Mouse (Mus musculus) thymus, postnatal 0 days (tissue): ENCODE results near the gene Vmn1r53. TPM values are rescaled to one million over a fixed set of nuclear protein-coding genes. Genes with fewer than 3 reads are reported as not detected.
"Not testable (repeated sequence)": the region's sequence is repeated elsewhere in the genome, so short reads cannot be mapped to it uniquely, and the experiment has no call there.

ENCODE experiments used
- DNase-seq: peaks from one replicate; pipeline ENCODE4 v3.0.0-alpha.2; 2015; ENCODE audit warnings: low spot score
- polyA plus RNA-seq: library from polyadenylated mRNA; unstranded; fragments of >200 nt; fragmentation: Nextera tagmentation; extraction: Ambion mirVana; gene quantifications from 2 replicates; pipeline ENCODE4 v1.2.1, GENCODE M21; 2015

Vmn1r53 gene
- not detected in 2 replicates for polyA plus RNA-seq

DNA sequence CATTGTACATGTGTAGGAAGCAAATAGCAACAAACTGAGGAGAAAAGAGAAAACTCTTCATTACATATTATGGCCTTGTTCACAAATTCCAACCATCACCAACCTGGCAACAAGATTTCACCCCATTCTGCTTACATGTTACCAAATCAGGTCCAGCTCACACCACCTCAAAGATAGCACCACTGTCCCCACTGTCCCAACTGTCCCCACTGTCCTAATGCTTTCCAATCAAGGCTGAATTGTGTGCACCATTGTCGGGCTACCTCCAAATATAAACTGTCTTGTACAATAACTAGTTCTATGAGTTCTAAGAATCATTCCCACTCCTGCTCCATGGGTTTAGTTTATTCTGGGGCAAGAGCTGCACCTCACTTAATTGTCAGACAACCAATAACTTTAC is at the start of gene Vmn1r53:
Vmn1r53 (minus strand) TSS at position 101 of the 400 bp plus-strand sequence.
- DNase-seq, result no peak

DNA sequence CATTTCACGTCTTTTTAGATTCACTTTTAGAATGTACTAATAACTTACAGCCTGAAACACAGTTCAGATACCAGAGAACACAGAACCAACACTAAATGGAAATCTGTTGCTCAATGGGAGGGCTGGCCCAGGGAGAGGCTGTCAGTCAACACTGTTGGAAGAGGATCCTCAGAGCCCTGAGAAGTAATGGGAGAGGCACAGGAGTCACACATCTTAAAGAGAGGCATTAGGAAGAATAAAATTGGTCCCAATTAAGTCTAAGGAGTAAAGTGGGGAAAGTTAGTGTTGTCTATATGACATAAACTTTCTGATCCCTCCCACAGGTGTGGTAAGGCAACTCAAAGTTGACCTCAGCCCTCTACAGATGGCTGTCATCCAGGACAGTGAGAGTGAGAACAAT is 21.8 kb upstream of the Vmn1r53 start, which contains the start of gene Vmn1r54:
Vmn1r54 (plus strand) TSS at position 301 of the 400 bp plus-strand sequence.
- DNase-seq, result no peak

DNA sequence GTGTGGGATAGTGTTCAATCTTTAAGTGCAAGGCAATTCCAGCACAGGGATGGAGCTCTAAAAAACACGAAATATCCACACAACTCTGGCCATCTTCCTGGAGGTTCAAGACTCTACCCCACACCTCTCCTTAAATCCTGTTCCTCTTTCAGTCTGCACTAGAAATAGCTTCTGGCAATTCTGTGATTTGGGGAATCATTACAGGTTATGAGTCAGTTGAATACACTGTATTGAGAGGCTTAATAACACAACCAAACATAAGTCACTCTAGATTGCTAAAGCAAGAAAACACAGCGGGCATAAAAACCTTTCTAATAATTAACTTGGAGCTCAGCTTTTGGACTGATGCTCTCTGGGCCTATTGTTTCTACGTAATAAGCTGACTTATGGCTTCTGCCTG is 19.8 kb upstream of the Vmn1r53 start:
- no peak for DNase-seq

DNA sequence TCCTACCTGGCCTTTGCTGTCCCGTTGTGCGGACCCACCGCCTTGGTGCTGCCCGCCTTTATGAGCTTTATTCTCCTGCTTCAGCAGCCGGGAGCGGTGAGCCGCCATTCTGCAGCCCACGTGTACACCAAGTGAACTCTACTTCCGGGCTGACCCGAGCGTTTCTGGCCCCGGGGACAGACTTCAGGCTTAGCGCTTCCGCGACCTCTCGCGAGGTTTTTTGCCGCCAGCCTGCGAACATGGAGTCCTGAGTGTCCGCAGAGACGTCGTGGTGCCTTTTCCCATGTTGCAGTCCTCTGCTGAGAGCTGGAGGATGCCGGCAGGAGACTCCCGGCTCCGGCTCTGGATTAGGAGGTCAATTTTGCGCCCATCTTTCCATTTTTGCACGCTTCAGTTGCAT is 8.4 kb upstream of the Vmn1r53 start:
- no peak for DNase-seq

DNA sequence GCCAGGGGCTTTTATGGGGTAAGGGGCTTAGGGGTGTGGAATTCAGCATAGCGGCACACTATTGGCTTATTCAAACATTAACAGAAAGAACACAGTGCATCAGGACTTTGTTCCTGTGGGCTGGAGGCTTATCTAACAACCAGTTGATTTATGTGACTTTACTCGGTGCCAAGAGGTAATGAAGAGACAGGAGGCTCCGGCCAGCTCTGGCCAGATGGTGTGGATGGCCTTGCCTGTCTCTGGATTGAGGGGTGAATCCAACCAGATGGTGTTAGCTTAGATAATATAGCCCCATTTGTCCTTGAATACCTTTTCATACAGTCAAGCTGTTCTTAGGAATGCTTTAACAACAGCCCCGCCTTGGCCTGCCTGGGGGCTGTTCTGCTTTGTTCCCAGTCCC is 7.9 kb upstream of the Vmn1r53 start:
- DNase-seq, result not testable (repeated sequence)

DNA sequence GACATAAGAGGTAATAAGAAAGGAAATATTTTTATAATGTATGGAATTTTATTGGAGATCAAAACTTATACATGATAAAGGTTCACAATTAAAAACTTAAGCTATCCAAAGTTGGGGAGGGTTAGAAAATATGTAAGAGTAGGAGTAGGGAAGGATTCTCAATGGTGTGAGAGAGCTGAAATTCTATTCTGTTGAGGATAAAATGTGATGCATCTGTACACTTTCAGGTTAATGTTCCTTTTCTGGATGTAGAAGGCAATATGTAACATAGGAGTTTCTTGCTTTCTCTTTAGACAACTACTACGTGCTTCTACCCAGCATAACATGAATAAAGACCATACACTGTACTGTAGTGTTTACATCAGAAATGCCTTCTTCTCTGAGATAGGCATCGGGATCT is 21.7 kb downstream of the Vmn1r53 start, which contains the start of gene V1ra8:
V1ra8 (plus strand) TSS at position 301 of the 400 bp plus-strand sequence.
- not testable (repeated sequence) for DNase-seq

DNA sequence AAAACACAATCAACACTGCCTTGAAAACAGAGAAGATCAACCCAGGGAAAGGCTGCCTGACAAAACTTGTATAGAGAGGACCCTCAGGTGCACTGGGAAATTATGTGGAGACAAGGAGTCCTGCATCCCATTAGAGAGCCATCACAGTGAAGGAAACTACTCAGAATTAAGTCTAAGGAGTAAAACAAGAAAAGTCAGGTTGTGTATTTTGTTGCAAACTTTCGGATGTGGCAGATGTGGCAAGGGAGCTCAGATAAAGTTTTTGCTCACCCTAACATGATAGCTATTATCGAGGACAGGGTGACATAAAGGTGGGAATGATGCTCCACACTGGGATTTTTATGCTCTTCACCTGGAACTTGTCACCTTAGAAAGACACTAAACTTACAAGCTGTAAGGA is 49.7 kb downstream of the Vmn1r53 start, which contains the start of gene Vmn1r52:
Vmn1r52 (plus strand) TSS at position 301 of the 400 bp plus-strand sequence.
- DNase-seq, result no peak

Other genes starting within 250 kb of the Vmn1r53 start
- gene Vmn1r47, start 208.3 kb downstream of the Vmn1r53 start, polyA plus RNA-seq, result not detected in 2 replicates
- not detected in 2 replicates for gene Vmn1r48, start 187.6 kb downstream of the Vmn1r53 start, polyA plus RNA-seq
- gene Vmn1r49, start 145.9 kb downstream of the Vmn1r53 start, polyA plus RNA-seq, result not detected in 2 replicates
- not detected in 2 replicates for gene Vmn1r50, start 123.0 kb downstream of the Vmn1r53 start, polyA plus RNA-seq
- gene Vmn1r51, start 101.8 kb downstream of the Vmn1r53 start, polyA plus RNA-seq, result not detected in 2 replicates
- gene Vmn1r52, start 49.6 kb downstream of the Vmn1r53 start, polyA plus RNA-seq, result not detected in 2 replicates
- not detected in 2 replicates for gene V1ra8, start 21.6 kb downstream of the Vmn1r53 start, polyA plus RNA-seq
- not detected in 2 replicates for gene Vmn1r54, start 21.9 kb upstream of the Vmn1r53 start, polyA plus RNA-seq
- not detected in 2 replicates for gene BC048671, start 76.8 kb upstream of the Vmn1r53 start, polyA plus RNA-seq
- 0.13 TPM in 1 of 2 replicates, not detected in the other for gene Chst13, start 100.7 kb upstream of the Vmn1r53 start, polyA plus RNA-seq
- gene Uroc1, start 108.8 kb upstream of the Vmn1r53 start, polyA plus RNA-seq, result 0.05 TPM in 1 of 2 replicates, not detected in the other
- gene Zxdc, start 145.1 kb upstream of the Vmn1r53 start, polyA plus RNA-seq, result 7.2 and 8.1 TPM in 2 replicates
- 0.27 and 0.62 TPM in 2 replicates for gene Cfap100, start 204.4 kb upstream of the Vmn1r53 start, polyA plus RNA-seq
- gene Klf15, start 238.1 kb upstream of the Vmn1r53 start, polyA plus RNA-seq, result 10.9 and 13.7 TPM in 2 replicates